Mouse (Mus musculus) MEL (cell line): Measurements from ENCODE around the gene C330007P06Rik. TPM values are rescaled to one million over a fixed set of nuclear protein-coding genes. Genes with fewer than 3 reads are reported as not detected.

Experiments
- DNase-seq: peaks from one replicate; pipeline ENCODE4 v3.0.0; 2011; ENCODE audit warnings: low read depth, low spot score
- H3K27ac ChIP-seq: 2 replicates; pipeline ENCODE4 v1.5.1; 2012; ENCODE audit warnings: low read depth, mild to moderate bottlenecking, control low read depth, low read length, moderate library complexity; ENCODE audit not compliant: control insufficient read depth
- H3K27me3 ChIP-seq, 2 experiments: fragments of 150-350 bp in 1 of 2; sonication (generic) in 1 of 2; 2 replicates each; pipeline ENCODE4 v1.6.1; 2012; ENCODE audit warnings: low read length in 2 of 2, mild to moderate bottlenecking in 2 of 2, improper control_type of control experiment in 1 of 2, moderate library complexity in 1 of 2; ENCODE audit not compliant: insufficient read depth in 2 of 2, control insufficient read depth in 1 of 2
- H3K36me3 ChIP-seq, 2 experiments: 2 replicates each; pipeline ENCODE4 v1.6.1; 2012 to 2014; ENCODE audit warnings: low read length in 2 of 2, improper control_type of control experiment in 1 of 2, inconsistent platforms in 1 of 2, mild to moderate bottlenecking in 1 of 2; ENCODE audit not compliant: insufficient read depth in 2 of 2, control insufficient read depth in 1 of 2
- H3K4me1 ChIP-seq, 2 experiments: fragments of 150-350 bp in 1 of 2; sonication (generic) in 1 of 2; 2 replicates each; pipeline ENCODE4 v1.6.1; 2012; ENCODE audit warnings: low read length in 2 of 2, improper control_type of control experiment in 1 of 2, mild to moderate bottlenecking in 1 of 2; ENCODE audit not compliant: insufficient read depth in 2 of 2, control insufficient read depth in 1 of 2
- H3K4me3 ChIP-seq, 2 experiments: fragments of 150-350 bp in 1 of 2; sonication (generic) in 1 of 2; 2 replicates each; pipeline ENCODE4 v1.5.1; 2012; ENCODE audit warnings: low read depth in 2 of 2, low read length in 2 of 2, mild to moderate bottlenecking in 2 of 2, moderate library complexity in 2 of 2, control low read depth in 1 of 2, improper control_type of control experiment in 1 of 2; ENCODE audit not compliant: control insufficient read depth in 1 of 2, insufficient read depth in 1 of 2
- H3K79me2 ChIP-seq: 2 replicates; pipeline ENCODE4 v1.6.1; 2012; ENCODE audit warnings: mild to moderate bottlenecking, low read length, moderate library complexity; ENCODE audit not compliant: control insufficient read depth, poor library complexity, insufficient read depth
- H3K9ac ChIP-seq: 2 replicates; pipeline ENCODE4 v1.6.1; 2012; ENCODE audit warnings: low read depth, mild to moderate bottlenecking, control low read depth, low read length, moderate library complexity; ENCODE audit not compliant: control insufficient read depth, poor library complexity, severe bottlenecking
- H3K9me3 ChIP-seq: fragments of 150-350 bp; sonication (generic); replicated peaks from 2 replicates; pipeline ENCODE4 v1.6.1; 2012; ENCODE audit warnings: mild to moderate bottlenecking, low read length, improper control_type of control experiment, moderate library complexity; ENCODE audit not compliant: insufficient read depth
- CHD1 ChIP-seq: IDR thresholded peaks from 2 replicates; pipeline ENCODE4 v1.6.1; 2012; ENCODE audit warnings: low read depth, mild to moderate bottlenecking, inconsistent platforms, low read length, improper control_type of control experiment
- CTCF ChIP-seq, 3 experiments: IDR thresholded peaks in 2 of 3; conservative IDR thresholded peaks in 1 of 3; 2 replicates each; pipeline ENCODE4 v1.5.1; 2011 to 2012; ENCODE audit warnings: low read length in 3 of 3, low read depth in 2 of 3, mild to moderate bottlenecking in 2 of 3, improper control_type of control experiment in 1 of 3, inconsistent platforms in 1 of 3, mixed read lengths in 1 of 3, moderate library complexity in 1 of 3; ENCODE audit not compliant: control insufficient read depth in 1 of 3, insufficient read depth in 1 of 3, poor library complexity in 1 of 3, severe bottlenecking in 1 of 3
- ELF1 ChIP-seq: IDR thresholded peaks from 2 replicates; pipeline ENCODE4 v1.6.1; 2014; ENCODE audit warnings: low read depth, mild to moderate bottlenecking, inconsistent platforms, low read length, improper control_type of control experiment, moderate library complexity
- ETS1 ChIP-seq: IDR thresholded peaks from 2 replicates; pipeline ENCODE4 v1.6.1; 2012; ENCODE audit warnings: low read depth, mild to moderate bottlenecking, inconsistent platforms, low read length, improper control_type of control experiment, moderate library complexity
- GABPA ChIP-seq: IDR thresholded peaks from 2 replicates; pipeline ENCODE4 v1.6.1; 2012; ENCODE audit warnings: low read depth, mild to moderate bottlenecking, inconsistent platforms, low read length, improper control_type of control experiment, moderate library complexity
- GATA1 ChIP-seq: IDR thresholded peaks from 2 replicates; pipeline ENCODE4 v1.6.1; 2011; ENCODE audit warnings: low read depth, low read length, improper control_type of control experiment
- KAT2A ChIP-seq: conservative IDR thresholded peaks from 2 replicates; pipeline ENCODE4 v1.6.1; 2012; ENCODE audit warnings: low read depth, low read length, improper control_type of control experiment, inconsistent platforms
- MAFK ChIP-seq: IDR thresholded peaks from 2 replicates; pipeline ENCODE4 v1.6.1; 2011; ENCODE audit warnings: low read depth, mild to moderate bottlenecking, low read length, improper control_type of control experiment, borderline replicate concordance
- MAZ ChIP-seq: IDR thresholded peaks from 2 replicates; pipeline ENCODE4 v1.6.1; 2012; ENCODE audit warnings: low read depth, mild to moderate bottlenecking, inconsistent platforms, low read length, improper control_type of control experiment
- MXI1 ChIP-seq: IDR thresholded peaks from 2 replicates; pipeline ENCODE4 v1.6.1; 2011; ENCODE audit warnings: mild to moderate bottlenecking, low read depth, low read length, improper control_type of control experiment
- MYB ChIP-seq: IDR thresholded peaks from 2 replicates; pipeline ENCODE4 v1.6.1; 2011; ENCODE audit warnings: mild to moderate bottlenecking, low read depth, low read length, improper control_type of control experiment
- NRF1 ChIP-seq: IDR thresholded peaks from 2 replicates; pipeline ENCODE4 v1.6.1; 2014; ENCODE audit warnings: low read depth, mild to moderate bottlenecking, inconsistent platforms, low read length, improper control_type of control experiment, moderate library complexity; ENCODE audit not compliant: poor library complexity, insufficient read depth, severe bottlenecking
- POLR2A ChIP-seq, 2 experiments: IDR thresholded peaks; 2 replicates each; pipeline ENCODE4 v1.6.1; 2011 to 2012; ENCODE audit warnings: low read length in 2 of 2, mild to moderate bottlenecking in 2 of 2, control low read depth in 1 of 2, improper control_type of control experiment in 1 of 2, low read depth in 1 of 2, moderate library complexity in 1 of 2; ENCODE audit not compliant: control insufficient read depth in 1 of 2, insufficient read depth in 1 of 2, poor library complexity in 1 of 2
- POLR2AphosphoS2 ChIP-seq: IDR thresholded peaks from 2 replicates; pipeline ENCODE4 v1.6.1; 2011; ENCODE audit warnings: low read length, improper control_type of control experiment
- RAD21 ChIP-seq: IDR thresholded peaks from 2 replicates; pipeline ENCODE4 v1.6.1; 2011; ENCODE audit warnings: mild to moderate bottlenecking, low read depth, low read length, improper control_type of control experiment
- SMC3 ChIP-seq: IDR thresholded peaks from 2 replicates; pipeline ENCODE4 v1.6.1; 2011; ENCODE audit warnings: low read depth, low read length, improper control_type of control experiment
- TCF12 ChIP-seq: IDR thresholded peaks from 2 replicates; pipeline ENCODE4 v1.6.1; 2014; ENCODE audit warnings: low read depth, mild to moderate bottlenecking, inconsistent platforms, low read length, improper control_type of control experiment, moderate library complexity
- USF2 ChIP-seq, 2 experiments: IDR thresholded peaks; 2 replicates each; pipeline ENCODE4 v1.6.1; 2011 to 2012; ENCODE audit warnings: improper control_type of control experiment in 2 of 2, low read length in 2 of 2, borderline replicate concordance in 1 of 2, inconsistent platforms in 1 of 2, low read depth in 1 of 2, mild to moderate bottlenecking in 1 of 2; ENCODE audit not compliant: insufficient read depth in 1 of 2
- ZKSCAN1 ChIP-seq: IDR thresholded peaks from 2 replicates; pipeline ENCODE4 v1.6.1; 2012; ENCODE audit warnings: low read depth, mild to moderate bottlenecking, inconsistent platforms, low read length, improper control_type of control experiment, moderate library complexity
- polyA plus RNA-seq, 2 experiments: library from polyadenylated mRNA; stranded (reverse) in 1 of 2; unstranded in 1 of 2; fragments of >175 nt in 1 of 2; fragments of >200 nt in 1 of 2; gene quantifications; 2 replicates each; pipeline versions ENCODE4 v1.2.1 to v1.2.4; 2012; ENCODE audit warnings: low replicate concordance in 2 of 2, low read depth in 1 of 2; ENCODE audit not compliant: insufficient read length in 2 of 2, insufficient read depth in 1 of 2, missing spikeins in 1 of 2
- total RNA-seq: library from RNA; depleted of rRNA; stranded (reverse); fragments of 300-350 nt; gene quantifications from 2 replicates; pipeline ENCODE4 v1.2.3, GENCODE M21; 2012

Gene C330007P06Rik
- total and polyA plus RNA-seq, 3 experiments: 15.1 to 17.1 TPM; not detected in 1

GRCm38 (mm10) chrX:36816368-36816899, 57.5 kb downstream of the C330007P06Rik start:
- Histone ChIP-seq H3K79me2 (no peaks in the 10 kb centered on the region), H3K27me3 (no peaks in the 10 kb centered on the region), H3K9me3 (no peaks in the 10 kb centered on the region), H3K27ac (no peak overlapping the region), H3K4me1 (no peaks in the 10 kb centered on the region), H3K9ac (no peak overlapping the region), H3K36me3 (no peaks in the 10 kb centered on the region), H3K4me3 (no peak overlapping the region)
- no peak for DNase-seq
- TF ChIP-seq NRF1: no peak
- TF ChIP-seq ETS1: no peak
- TF ChIP-seq ZKSCAN1: no peak
- TF ChIP-seq KAT2A: no peak
- TF ChIP-seq POLR2AphosphoS2: no peak
- TF ChIP-seq CTCF (IDR thresholded peaks at IDR 0.05 in 2 of 3, conservative IDR thresholded peaks at IDR 0.05 in 1 of 3; ENCODE audit: control insufficient read depth in 1 of 3, insufficient read depth in 1 of 3, low read depth in 2 of 3, low read length in 3 of 3, poor library complexity in 1 of 3, severe bottlenecking in 1 of 3): no peak
- TF ChIP-seq POLR2A (IDR thresholded peaks at IDR 0.05; ENCODE audit: control insufficient read depth in 1 of 2, insufficient read depth in 1 of 2, low read depth in 1 of 2, low read length in 2 of 2, poor library complexity in 1 of 2): no peak
- no peak for TF ChIP-seq RAD21
- TF ChIP-seq GABPA: no peak
- TF ChIP-seq MYB: no peak
- TF ChIP-seq GATA1: no peak
- TF ChIP-seq TCF12: no peak
- TF ChIP-seq MAZ: no peak
- no peak for TF ChIP-seq MAFK
- no peak for TF ChIP-seq CHD1
- TF ChIP-seq USF2 (IDR thresholded peaks at IDR 0.05; ENCODE audit: borderline replicate concordance in 1 of 2, insufficient read depth in 1 of 2, low read depth in 1 of 2, low read length in 2 of 2): no peak

DNA sequence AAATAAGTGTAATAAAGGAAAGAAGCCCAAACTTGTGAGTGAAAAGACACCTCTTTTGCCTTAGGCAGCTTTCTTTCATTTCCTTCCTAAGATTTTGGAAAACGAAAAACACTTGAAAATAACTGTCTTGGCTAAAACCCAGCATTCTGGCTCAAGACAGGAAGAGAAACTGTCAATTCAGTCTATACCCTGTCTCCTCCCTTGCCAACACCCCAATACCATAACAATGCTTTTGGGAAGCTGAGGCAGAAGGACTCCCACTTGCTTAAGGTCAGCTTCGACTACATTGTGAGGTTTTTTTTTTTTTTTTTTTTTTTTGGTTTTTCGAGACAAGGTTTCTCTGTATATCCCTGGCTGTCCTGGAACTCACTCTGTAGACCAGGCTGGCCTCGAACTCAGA, 58.5 kb downstream of the C330007P06Rik start:
- Histone ChIP-seq H3K36me3 (no peaks in the 10 kb centered on the region), H3K79me2 (no peaks in the 10 kb centered on the region), H3K27ac (no peak overlapping the region), H3K4me3 (no peak overlapping the region), H3K27me3 (no peaks in the 10 kb centered on the region), H3K9ac (no peak overlapping the region), H3K9me3 (no peaks in the 10 kb centered on the region), H3K4me1 (no peaks in the 10 kb centered on the region)
- no peak for DNase-seq
- TF ChIP-seq MAZ (no peak), ELF1 (no peak), MXI1 (no peak), SMC3 (no peak), MAFK (no peak)
